Mouse (Mus musculus) stomach, postnatal 0 days (tissue): Measurements from ENCODE around the gene Kansl2.
"Not testable (repeated sequence)": the region's sequence is repeated elsewhere in the genome, so short reads cannot be mapped to it uniquely, and the experiment has no call there.

ENCODE experiments used
- CTCF ChIP-seq: IDR thresholded peaks from 2 replicates; pipeline ENCODE4 v1.5.1; 2016; ENCODE audit warnings: antibody characterized with exemption, low read depth, mild to moderate bottlenecking, moderate library complexity
- EP300 ChIP-seq: optimal IDR thresholded peaks from 2 replicates; pipeline ENCODE3; 2016; ENCODE audit warnings: antibody characterized with exemption

DNA sequence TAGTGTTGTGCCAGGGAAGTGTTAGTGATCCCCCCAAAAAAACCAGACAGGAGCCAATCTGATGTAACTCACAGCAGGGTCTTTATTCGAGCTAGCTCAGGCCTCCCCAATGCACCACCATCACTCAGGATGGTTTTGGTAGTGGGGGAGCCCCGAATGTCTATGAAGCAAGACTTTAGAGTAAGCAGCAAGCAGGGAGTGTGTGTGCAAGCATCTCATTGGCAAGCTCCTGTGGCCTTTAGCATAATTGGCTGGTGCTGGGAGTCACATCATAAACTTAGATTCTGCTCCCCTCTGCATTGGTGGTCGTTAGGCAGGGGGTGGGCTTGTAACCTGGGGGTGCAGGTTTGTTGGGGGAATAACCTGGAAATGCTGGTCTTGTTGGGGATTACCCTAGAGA is 20.4 kb downstream of the Kansl2 start:
- TF ChIP-seq CTCF, EP300: not testable (repeated sequence)
